Mouse (Mus musculus) lung, adult 2 months (tissue): ENCODE measurements at regions not wholly inside any gene's neighbourhood (a gene's known extent, or its start where the extent isn't known, plus 50 kb on each side); places are given as distances from the start of the nearest gene placed in this dataset.

ENCODE experiments used
- CTCF ChIP-seq: fragments of 200-500 bp; IDR thresholded peaks from 2 replicates; pipeline ENCODE4 v1.5.1; 2011; ENCODE audit warnings: mild to moderate bottlenecking, low read length, control low read depth; ENCODE audit not compliant: insufficient read depth
- POLR2A ChIP-seq: fragments of 200-500 bp; IDR thresholded peaks from 2 replicates; pipeline ENCODE4 v1.6.1; 2011; ENCODE audit warnings: low read depth, mild to moderate bottlenecking, control low read depth, low read length, borderline replicate concordance; ENCODE audit errors: extremely low read depth

GRCm38 (mm10) chr5:147792638-147793037, 66.8 kb upstream of the Flt1 start:
- TF ChIP-seq POLR2A, result no peak
- TF ChIP-seq CTCF, result no peak
